Mouse (Mus musculus): ENCODE data around the gene 4930433I11Rik. TPM values are rescaled to one million over a fixed set of nuclear protein-coding genes. Genes with fewer than 3 reads are reported as not detected.
"Not testable (repeated sequence)": the region's sequence is repeated elsewhere in the genome, so short reads cannot be mapped to it uniquely, and the experiment has no call there.

4930433I11Rik gene
- not detected in 2 replicates for polyA plus RNA-seq (2016; fragmentation: Nextera tagmentation; extraction: Ambion mirVana)

DNA sequence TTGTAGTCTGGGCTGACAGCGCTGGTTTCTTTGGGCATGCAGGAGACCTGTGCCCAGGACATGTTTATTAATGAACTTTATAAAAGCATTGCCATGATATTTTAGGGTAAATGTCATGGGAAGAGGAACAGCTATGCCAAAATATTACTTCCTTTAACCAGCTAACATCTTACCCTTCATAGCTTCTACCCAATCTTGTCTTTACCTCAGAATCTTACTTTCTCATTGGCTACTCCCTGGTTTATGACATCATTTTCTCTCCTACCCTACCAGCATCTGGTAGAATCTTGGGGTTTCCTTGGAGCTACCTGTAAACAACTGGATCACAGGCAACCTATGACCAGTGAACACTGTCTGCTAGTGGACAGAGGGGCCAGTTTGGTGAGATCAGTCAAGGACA is at the start of gene 4930433I11Rik:
Gene 4930433I11Rik (plus strand): TSS at position 301 of the 400 bp plus-strand sequence.
- no peak for ATAC-seq (ENCODE audit: low FRiP score, low read depth)
- no peak within 1 kb of the TSS for H3K4me2 ChIP-seq (replicated peaks)
- H3K9ac ChIP-seq (replicated peaks): no peak within 1 kb of the TSS
- H3K9me3 ChIP-seq: no peaks in the 10 kb centered on the region
- no peaks in the 10 kb centered on the region for H3K4me1 ChIP-seq
- 78% methylated on average over 1 of the region's 1 CpGs for WGBS
- no peaks in the 10 kb centered on the region for H3K27me3 ChIP-seq
- H3K36me3 ChIP-seq: no peaks in the 10 kb centered on the region
- H3K27ac ChIP-seq (replicated peaks): no peak within 1 kb of the TSS
- H3K4me3 ChIP-seq: no peak within 1 kb of the TSS

DNA sequence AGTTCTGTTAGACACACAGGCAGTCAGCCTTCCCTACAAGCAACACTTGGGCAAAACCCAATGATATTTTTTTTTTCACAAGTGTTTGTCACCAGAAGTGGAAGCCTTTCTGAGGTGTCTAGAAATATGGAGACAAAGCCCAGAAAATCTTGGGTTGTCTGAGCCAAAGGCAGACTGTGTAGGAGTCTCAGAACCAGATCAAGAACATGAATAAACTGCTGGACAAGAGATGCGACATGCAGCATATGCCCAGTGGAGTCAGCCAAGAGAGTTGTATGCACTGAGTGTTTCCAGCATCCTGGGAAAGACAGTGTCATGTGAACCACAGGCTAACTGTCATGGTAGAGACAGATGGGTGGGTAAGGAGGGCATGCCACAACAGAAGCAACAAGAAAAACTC is 48.0 kb upstream of the 4930433I11Rik start:
- H3K4me2 ChIP-seq (replicated peaks): no peak overlapping the region
- no peaks in the 10 kb centered on the region for H3K4me1 ChIP-seq
- 95% methylated on average over 1 of the region's 1 CpGs for WGBS
- no peak overlapping the region for H3K9ac ChIP-seq (replicated peaks)
- no peaks in the 10 kb centered on the region for H3K36me3 ChIP-seq
- H3K9me3 ChIP-seq: no peaks in the 10 kb centered on the region
- H3K27me3 ChIP-seq: no peaks in the 10 kb centered on the region
- ATAC-seq (ENCODE audit: low FRiP score, low read depth): no peak
- no peak overlapping the region for H3K4me3 ChIP-seq
- H3K27ac ChIP-seq (replicated peaks): no peak overlapping the region

DNA sequence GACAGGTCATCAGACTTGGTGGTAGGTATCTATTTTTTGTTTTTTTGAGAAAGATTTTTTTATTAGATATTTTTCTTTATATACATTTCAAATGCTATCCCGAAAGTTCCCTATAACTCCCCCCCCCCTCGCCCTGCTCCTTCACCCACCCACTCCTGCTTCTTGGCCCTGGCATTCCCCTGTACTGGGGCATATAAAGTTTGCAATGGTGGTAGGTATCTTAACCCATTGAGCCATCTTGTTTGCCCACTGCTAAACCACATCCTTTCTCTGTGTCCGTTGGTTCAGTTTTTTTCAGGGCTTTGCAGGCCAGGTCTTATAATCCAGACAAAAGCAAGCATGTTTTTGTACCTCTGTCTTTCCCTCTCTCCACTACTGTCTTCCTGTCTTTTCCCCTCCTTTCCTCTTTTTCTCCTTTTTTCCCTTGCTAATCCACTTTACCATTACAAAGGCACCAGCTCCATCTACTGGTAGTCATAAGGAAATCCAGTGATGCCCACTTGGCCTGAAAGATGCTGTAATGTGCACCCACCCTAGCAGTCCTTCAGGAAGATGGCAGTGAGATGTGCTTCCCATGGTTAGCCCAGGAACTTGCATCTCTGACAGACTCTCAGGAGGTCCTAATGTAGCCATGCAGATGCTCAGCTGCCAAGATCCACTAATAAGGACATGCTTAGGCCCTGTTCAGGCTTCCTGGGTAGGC is 45.0 kb upstream of the 4930433I11Rik start:
- Histone ChIP-seq H3K9me3 (no peaks in the 10 kb centered on the region), H3K27ac (replicated peaks) (no peak overlapping the region), H3K4me3 (no peak overlapping the region), H3K36me3 (no peaks in the 10 kb centered on the region), H3K4me2 (replicated peaks) (no peak overlapping the region), H3K9ac (replicated peaks) (no peak overlapping the region), H3K27me3 (no peaks in the 10 kb centered on the region), H3K4me1 (no peaks in the 10 kb centered on the region)
- 60% methylated on average over 3 of the region's 3 CpGs for WGBS
- peak; percentile 56 for ATAC-seq (ENCODE audit: low FRiP score, low read depth)

DNA sequence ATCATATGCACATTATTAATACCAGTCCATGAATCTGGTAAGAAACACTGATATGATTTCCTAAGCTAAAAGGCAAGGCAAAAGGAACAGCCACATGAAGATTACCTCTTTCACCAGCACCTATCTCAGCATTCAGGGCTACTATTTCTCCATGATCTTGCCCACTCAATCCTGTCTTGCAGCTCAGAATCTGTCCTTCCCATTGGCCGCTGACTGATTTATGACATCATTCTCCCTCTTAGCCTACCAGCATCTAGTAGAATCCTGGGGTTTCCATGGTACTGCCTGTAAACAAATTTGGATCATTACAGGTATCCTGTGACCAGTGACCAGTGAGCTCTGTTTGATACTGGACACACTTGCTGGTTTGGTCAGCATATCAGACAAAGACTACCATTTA is 45.1 kb downstream of the 4930433I11Rik start, which contains the start of gene Gm4884:
Gene Gm4884 (plus strand): TSS at position 301 of the 400 bp plus-strand sequence.
- H3K4me3 ChIP-seq; H3K9me3 ChIP-seq; ATAC-seq (ENCODE audit: low FRiP score, low read depth); H3K27ac ChIP-seq (replicated peaks); H3K27me3 ChIP-seq; H3K36me3 ChIP-seq; H3K4me1 ChIP-seq; H3K9ac ChIP-seq (replicated peaks); H3K4me2 ChIP-seq (replicated peaks): not testable (repeated sequence)
- WGBS: 95% methylated on average over 1 of the region's 1 CpGs

DNA sequence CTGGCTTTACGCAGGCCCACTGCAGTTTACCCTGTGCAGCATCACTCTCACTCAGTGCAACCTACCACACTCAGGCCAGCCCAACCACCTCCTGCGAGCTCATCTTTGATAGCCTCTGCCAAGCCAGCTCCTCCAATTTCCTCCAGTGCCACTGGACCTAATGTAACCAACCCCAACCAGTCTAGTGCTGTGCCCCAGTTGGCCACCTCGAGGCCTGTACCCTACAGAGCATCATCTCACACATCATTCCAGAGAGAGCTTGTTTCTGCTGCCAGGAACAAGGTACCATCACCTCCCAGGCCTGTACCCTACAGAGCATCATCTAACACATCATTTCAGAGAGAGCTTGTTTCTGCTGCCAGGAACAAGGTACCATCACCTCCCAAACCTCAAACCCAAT is 56.7 kb downstream of the 4930433I11Rik start:
- H3K36me3 ChIP-seq; H3K9me3 ChIP-seq; ATAC-seq (ENCODE audit: low FRiP score, low read depth); H3K27ac ChIP-seq (replicated peaks); H3K27me3 ChIP-seq; H3K4me1 ChIP-seq; H3K9ac ChIP-seq (replicated peaks); H3K4me3 ChIP-seq; H3K4me2 ChIP-seq (replicated peaks): not testable (repeated sequence)
- 66% methylated on average over 3 of the region's 3 CpGs for WGBS

Other genes starting within 250 kb of the 4930433I11Rik start
- gene Vstm2b, start 89.2 kb upstream of the 4930433I11Rik start, polyA plus RNA-seq (2016; fragmentation: Nextera tagmentation; extraction: Ambion mirVana): 12.2 and 13.4 TPM in 2 replicates
- not detected in 2 replicates for gene Gm4884, start 45.2 kb downstream of the 4930433I11Rik start, polyA plus RNA-seq (2016; fragmentation: Nextera tagmentation; extraction: Ambion mirVana)
- gene Gm5592, start 166.3 kb downstream of the 4930433I11Rik start, polyA plus RNA-seq (2016; fragmentation: Nextera tagmentation; extraction: Ambion mirVana): not detected in 2 replicates